Mouse (Mus musculus): ENCODE measurements around the gene Ldlrad1.

DNA sequence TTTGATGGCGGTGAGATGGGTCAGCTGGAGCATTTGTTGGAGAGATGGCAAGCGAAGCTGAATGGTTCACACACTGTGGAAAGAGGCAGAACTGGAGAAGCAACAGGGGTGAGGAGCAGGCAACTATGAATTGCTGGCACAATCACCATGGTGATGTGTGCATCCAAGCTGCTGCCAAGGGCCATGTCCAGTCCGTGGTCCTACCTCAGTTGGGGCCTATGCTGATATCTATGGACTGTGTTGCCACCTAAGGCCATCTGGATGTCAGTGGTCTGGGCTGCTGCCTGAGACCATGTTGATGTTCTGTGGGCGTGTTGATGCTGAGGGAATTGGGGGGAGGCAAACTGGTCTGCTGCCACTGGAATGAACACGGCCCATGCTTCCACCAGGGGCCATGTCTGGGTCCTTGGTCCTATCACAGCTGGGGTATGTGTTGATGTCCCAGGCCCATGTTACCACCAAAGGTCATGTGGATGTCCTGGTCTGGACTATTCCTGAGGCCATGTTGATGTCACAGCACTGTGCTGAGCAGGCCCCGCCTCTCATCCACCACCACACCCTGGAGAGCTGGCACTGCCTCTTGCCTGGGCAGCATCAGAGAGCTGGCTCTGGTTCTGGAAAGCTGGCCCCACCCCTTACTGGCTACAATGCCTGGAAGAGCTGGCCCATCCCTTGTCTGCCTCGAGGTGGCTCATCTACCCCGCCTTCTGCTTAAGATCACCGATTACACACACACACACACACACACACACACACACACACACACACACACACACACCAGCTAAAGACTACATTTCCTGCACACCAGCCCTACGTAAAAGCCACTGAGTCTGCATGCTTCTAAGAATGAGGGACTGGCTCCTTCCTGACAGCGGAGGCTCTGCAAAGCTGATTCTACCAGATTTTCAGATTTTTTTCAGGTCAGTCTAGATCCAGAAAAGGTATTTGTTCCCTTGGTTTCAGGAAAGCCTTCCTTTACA, 14.5 kb downstream of the Ldlrad1 start:
- TF ChIP-seq ZNF384 (IDR thresholded peaks at IDR 0.05; ENCODE audit: low read depth, low read length) (no peak), HCFC1 (IDR thresholded peaks at IDR 0.05; ENCODE audit: borderline replicate concordance, insufficient read depth, low read length) (no peak), CHD2 (IDR thresholded peaks at IDR 0.05; ENCODE audit: low read depth, low read length) (no peak)

All from ES-E14 (cell line).